Mouse (Mus musculus) 3134 (cell line): ENCODE data around the gene Gbp4.
"Not testable (repeated sequence)": the region's sequence is repeated elsewhere in the genome, so short reads cannot be mapped to it uniquely, and the experiment has no call there.

Experiments
- DNase-seq: peaks from one replicate; pipeline ENCODE4 v3.0.0-alpha.2; 2011; ENCODE audit warnings: low spot score; ENCODE audit not compliant: insufficient read length; ENCODE audit errors: extremely low read depth

Gbp4 gene

GRCm38 (mm10) chr5:105139409-105140088, at the start of gene Gbp4, which contains the start of the genes Gbp9 and Gbp8:
TSS of gene Gbp4 (minus strand) at chr5:105139586.
TSS of gene Gbp9 (minus strand) at chr5:105139539.
TSS of gene Gbp8 (minus strand) at chr5:105139540.
- DNase-seq, result peak; percentile 20

- DNase-seq, result no peak
These were observed 42.1 kb upstream of the Gbp4 start for GRCm38 (mm10) chr5:105181446-105181845.

GRCm38 (mm10) chr5:105156582-105156981, 17.2 kb upstream of the Gbp4 start:
- no peak for DNase-seq

GRCm38 (mm10) chr5:105154049-105154448, 14.7 kb upstream of the Gbp4 start:
- peak; percentile 7 for DNase-seq

GRCm38 (mm10) chr5:105148062-105148461, 8.7 kb upstream of the Gbp4 start:
- not testable (repeated sequence) for DNase-seq

- no peak for DNase-seq
These were observed 7.1 kb upstream of the Gbp4 start for GRCm38 (mm10) chr5:105146447-105146846.

- not testable (repeated sequence) for DNase-seq
These were observed 6.3 kb upstream of the Gbp4 start for GRCm38 (mm10) chr5:105145731-105146130.

- DNase-seq, result not testable (repeated sequence)
These were observed 864 bp upstream of the Gbp4 start for GRCm38 (mm10) chr5:105140089-105140810.

- DNase-seq, result no peak
These were observed 480 bp downstream of the Gbp4 start for GRCm38 (mm10) chr5:105138906-105139305.

GRCm38 (mm10) chr5:105136706-105137304, 2.6 kb downstream of the Gbp4 start:
- DNase-seq, result not testable (repeated sequence)

GRCm38 (mm10) chr5:105121731-105122130, 17.7 kb downstream of the Gbp4 start:
- not testable (repeated sequence) for DNase-seq

GRCm38 (mm10) chr5:105115740-105116139, 23.6 kb downstream of the Gbp4 start:
- DNase-seq, result no peak

GRCm38 (mm10) chr5:105114696-105115095, 24.7 kb downstream of the Gbp4 start:
- DNase-seq, result no peak

- no peak for DNase-seq
These were observed 25.7 kb downstream of the Gbp4 start for GRCm38 (mm10) chr5:105113656-105114055.

- not testable (repeated sequence) for DNase-seq
These were observed 29.0 kb downstream of the Gbp4 start for GRCm38 (mm10) chr5:105110271-105110852.

- DNase-seq, result not testable (repeated sequence)
These were observed 29.6 kb downstream of the Gbp4 start for GRCm38 (mm10) chr5:105109775-105110174.

- not testable (repeated sequence) for DNase-seq
These were observed 33.7 kb downstream of the Gbp4 start for GRCm38 (mm10) chr5:105105689-105106088.

GRCm38 (mm10) chr5:105081900-105082299, 57.5 kb downstream of the Gbp4 start:
- DNase-seq, result no peak

GRCm38 (mm10) chr5:105068356-105068755, 71.0 kb downstream of the Gbp4 start:
- not testable (repeated sequence) for DNase-seq
